Mouse (Mus musculus) stomach, postnatal 0 days (tissue): ENCODE data around the gene Adamts12. TPM values are rescaled to one million over a fixed set of nuclear protein-coding genes. Genes with fewer than 3 reads are reported as not detected.

Experiments
- ATAC-seq: fragments of 200-750 bp; cut with Nextera tagmentation; 2 replicates; pipeline ENCODE4 v1.8.0; 2017; ENCODE audit not compliant: low FRiP score, low TSS enrichment
- DNase-seq: peaks from one replicate; pipeline ENCODE4 v3.0.0-alpha.2; 2016; ENCODE audit warnings: low spot score
- H3K27ac ChIP-seq: fragments of 300-500 bp; sonication (generic); replicated peaks from 2 replicates; pipeline ENCODE4 v1.5.1; 2014; ENCODE audit warnings: mild to moderate bottlenecking, control low read depth
- H3K27me3 ChIP-seq: fragments of 300-500 bp; sonication (generic); 2 replicates; pipeline ENCODE4 v1.6.1; 2014; ENCODE audit warnings: low read length; ENCODE audit not compliant: control insufficient read depth, insufficient read depth
- H3K36me3 ChIP-seq: fragments of 300-500 bp; sonication (generic); 2 replicates; pipeline ENCODE4 v1.6.1; 2014; ENCODE audit warnings: low read length, mixed read lengths; ENCODE audit not compliant: control insufficient read depth, insufficient read depth
- H3K4me1 ChIP-seq: fragments of 300-500 bp; sonication (generic); replicated peaks from 2 replicates; pipeline ENCODE4 v1.6.1; 2014; ENCODE audit warnings: antibody characterized with exemption; ENCODE audit not compliant: control insufficient read depth, insufficient read depth
- H3K4me2 ChIP-seq: fragments of 300-500 bp; sonication (generic); replicated peaks from 2 replicates; pipeline ENCODE4 v1.6.1; 2014; ENCODE audit warnings: low read depth, mild to moderate bottlenecking, control low read depth, moderate library complexity
- H3K4me3 ChIP-seq: fragments of 300-500 bp; sonication (generic); 2 replicates; pipeline ENCODE4 v1.5.1; 2014; ENCODE audit warnings: low read depth, low read length, control low read depth
- H3K9ac ChIP-seq: fragments of 300-500 bp; sonication (generic); 2 replicates; pipeline ENCODE4 v1.6.1; 2014; ENCODE audit warnings: mild to moderate bottlenecking, low read length, control low read depth, mixed read lengths
- H3K9me3 ChIP-seq: fragments of 300-500 bp; sonication (generic); 2 replicates; pipeline ENCODE4 v1.6.1; 2016; ENCODE audit warnings: low read length; ENCODE audit not compliant: control insufficient read depth
- CTCF ChIP-seq: IDR thresholded peaks from 2 replicates; pipeline ENCODE4 v1.5.1; 2016; ENCODE audit warnings: antibody characterized with exemption, low read depth, mild to moderate bottlenecking, moderate library complexity
- EP300 ChIP-seq: optimal IDR thresholded peaks from 2 replicates; pipeline ENCODE3; 2016; ENCODE audit warnings: antibody characterized with exemption
- WGBS: fragments of 180-500 bp; shearing (Covaris S2); extraction: QIAGEN DNeasy Blood & Tissue Kit; methylation state at CpG from one replicate; pipeline ENCODE4 v1.1.7; 2014; 5-methylcytosine and 5-hydroxymethylcytosine counted together
- polyA plus RNA-seq: library from polyadenylated mRNA; unstranded; fragments of >200 nt; fragmentation: Nextera tagmentation; extraction: Ambion mirVana; gene quantifications from 2 replicates; pipeline ENCODE4 v1.2.1, GENCODE M21; 2015

Adamts12 gene
- polyA plus RNA-seq, 1 experiment from 2014 or later = 0.62 TPM

DNA sequence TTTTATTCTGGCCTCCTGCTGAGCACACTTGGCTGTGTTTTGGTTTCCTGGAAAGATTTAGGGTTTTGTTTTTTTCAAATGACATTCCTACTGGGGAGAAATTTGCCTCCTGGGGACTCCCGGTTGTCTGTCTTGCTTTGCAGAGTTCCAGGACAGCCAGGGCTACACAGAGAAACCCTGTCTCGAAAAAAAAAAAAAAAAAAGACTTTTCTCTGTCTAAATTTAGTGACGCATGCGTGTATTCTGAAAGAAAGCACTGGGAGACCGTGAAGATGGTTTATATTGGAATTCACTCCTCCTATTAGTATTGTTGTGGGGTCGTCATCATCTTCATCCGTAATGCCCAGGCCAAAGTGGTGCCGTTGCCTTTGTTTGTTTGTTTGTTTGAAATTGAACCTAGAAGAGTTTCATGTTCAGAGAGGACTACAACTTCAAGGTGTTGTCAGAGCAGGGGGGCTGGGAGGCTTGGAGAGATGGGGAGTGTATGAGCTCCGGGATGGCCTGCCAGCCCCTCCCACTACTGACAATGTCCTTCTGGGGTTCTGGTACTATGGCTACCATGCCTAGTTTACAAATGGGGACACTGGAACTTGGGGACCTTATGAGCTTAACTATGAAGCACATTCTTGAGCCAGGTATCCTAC is 1.1 kb downstream of the Adamts12 start:
- WGBS = 6% methylated on average over 9 of the region's 9 CpGs
- TF ChIP-seq CTCF = no peak
- H3K36me3 ChIP-seq = no peaks in the 10 kb centered on the region
- peak overlapping the region; percentile 40 for H3K4me3 ChIP-seq
- H3K27ac ChIP-seq = peak overlapping the region; percentile 85; the same call in 1 of the 2 replicates
- no peak for DNase-seq
- H3K9me3 ChIP-seq = no peaks in the 10 kb centered on the region
- ATAC-seq = no peak
- H3K4me1 ChIP-seq = no peaks in the 10 kb centered on the region
- H3K27me3 ChIP-seq = no peaks in the 10 kb centered on the region
- H3K4me2 ChIP-seq = peak overlapping the region; percentile 68
- peak overlapping the region; percentile 55 for H3K9ac ChIP-seq

GRCm38 (mm10) chr15:11066299-11066698 is 1.7 kb downstream of the Adamts12 start:
- DNase-seq = no peak
- no peaks in the 10 kb centered on the region for H3K4me1 ChIP-seq
- H3K4me3 ChIP-seq = peak overlapping the region; percentile 40
- H3K4me2 ChIP-seq = peak overlapping the region; percentile 68
- H3K27ac ChIP-seq = 0 out of 2 replicates have a peak overlapping the region, but pooled peaks have one; percentile 8
- TF ChIP-seq CTCF (no peak), EP300 (no peak)
- WGBS = 17% methylated on average over 5 of the region's 5 CpGs
- no peaks in the 10 kb centered on the region for H3K36me3 ChIP-seq
- ATAC-seq = no peak
- no peak overlapping the region for H3K9ac ChIP-seq
- H3K27me3 ChIP-seq = no peaks in the 10 kb centered on the region
- no peaks in the 10 kb centered on the region for H3K9me3 ChIP-seq

- Histone ChIP-seq H3K36me3 (no peaks in the 10 kb centered on the region), H3K4me2 (no peak overlapping the region), H3K9ac (no peak overlapping the region), H3K4me3 (no peak overlapping the region), H3K9me3 (no peaks in the 10 kb centered on the region), H3K4me1 (no peaks in the 10 kb centered on the region), H3K27ac (no peak overlapping the region), H3K27me3 (no peaks in the 10 kb centered on the region)
- TF ChIP-seq EP300 (no peak), CTCF (no peak)
- DNase-seq = no peak
- no peak for ATAC-seq
- 65% methylated on average over 7 of the region's 7 CpGs for WGBS
Measured at GRCm38 (mm10) chr15:11067891-11068290, 3.3 kb downstream of the Adamts12 start.

DNA sequence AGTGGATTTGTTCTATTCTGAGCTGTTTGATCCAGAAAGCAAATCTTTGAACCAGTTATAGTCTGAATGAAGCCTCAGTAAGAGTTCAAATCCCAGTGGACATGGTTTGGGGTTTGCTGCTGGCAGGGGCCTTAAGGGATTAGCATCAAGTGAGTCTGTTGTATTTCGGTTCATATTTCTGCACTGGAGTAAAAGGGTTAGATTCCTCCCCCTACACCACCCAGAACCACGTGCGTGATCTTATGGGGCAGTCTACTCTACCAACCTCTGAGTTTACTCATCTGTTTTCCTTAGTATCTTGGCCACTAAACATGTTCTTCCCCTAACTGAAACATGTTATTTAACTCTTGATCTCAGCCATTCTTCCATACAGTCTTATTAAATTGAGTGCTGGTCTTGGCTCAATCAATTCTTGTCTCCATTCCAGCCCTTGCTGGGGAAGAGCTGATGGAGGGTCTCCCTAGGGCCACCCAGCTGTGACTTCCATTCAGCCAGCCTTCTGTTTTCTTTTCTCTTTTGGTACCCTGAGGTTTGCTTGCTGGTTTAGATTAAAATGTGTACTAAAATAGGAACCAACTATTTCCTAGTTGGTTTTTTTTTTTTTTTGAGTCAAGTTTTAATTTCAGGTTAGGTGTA is 11.3 kb downstream of the Adamts12 start:
- H3K27me3 ChIP-seq = no peaks in the 10 kb centered on the region
- H3K36me3 ChIP-seq = no peaks in the 10 kb centered on the region
- no peak for ATAC-seq
- H3K4me2 ChIP-seq = no peak overlapping the region
- no peak for DNase-seq
- H3K4me1 ChIP-seq = no peaks in the 10 kb centered on the region
- H3K9me3 ChIP-seq = no peaks in the 10 kb centered on the region
- H3K4me3 ChIP-seq = no peak overlapping the region
- TF ChIP-seq CTCF (no peak), EP300 (no peak)
- 70% methylated on average over 3 of the region's 3 CpGs for WGBS
- H3K9ac ChIP-seq = no peak overlapping the region
- H3K27ac ChIP-seq = no peak overlapping the region

GRCm38 (mm10) chr15:11082961-11083569 is 18.5 kb downstream of the Adamts12 start:
- Histone ChIP-seq H3K9me3 (no peaks in the 10 kb centered on the region), H3K27me3 (no peaks in the 10 kb centered on the region), H3K4me2 (no peak overlapping the region), H3K27ac (no peak overlapping the region), H3K36me3 (no peaks in the 10 kb centered on the region), H3K9ac (no peak overlapping the region), H3K4me3 (no peak overlapping the region), H3K4me1 (no peaks in the 10 kb centered on the region)
- WGBS = 56% methylated on average over 8 of the region's 8 CpGs
- no peak for DNase-seq
- TF ChIP-seq EP300 = no peak
- TF ChIP-seq CTCF = no peak
- ATAC-seq = no peak

- no peaks in the 10 kb centered on the region for H3K9me3 ChIP-seq
- WGBS = 90% methylated on average over 3 of the region's 3 CpGs
- TF ChIP-seq EP300 = no peak
- no peak for TF ChIP-seq CTCF
- H3K27me3 ChIP-seq = no peaks in the 10 kb centered on the region
- H3K4me3 ChIP-seq = no peak overlapping the region
- no peak overlapping the region for H3K27ac ChIP-seq
- ATAC-seq (no peak), DNase-seq (no peak)
- no peaks in the 10 kb centered on the region for H3K4me1 ChIP-seq
- H3K4me2 ChIP-seq = no peak overlapping the region
- H3K36me3 ChIP-seq = no peaks in the 10 kb centered on the region
- no peak overlapping the region for H3K9ac ChIP-seq
Measured at GRCm38 (mm10) chr15:11083678-11084077, 19.1 kb downstream of the Adamts12 start.
